Mouse (Mus musculus) testis, postnatal 14 days (tissue): ENCODE results near the gene Khsrp.

ENCODE experiments used
- DNase-seq: peaks from one replicate; pipeline ENCODE4 v3.0.0; 2021; ENCODE audit warnings: low spot score

Khsrp gene

GRCm38 (mm10) chr17:56986105-56986805 lies 45.1 kb downstream of the Khsrp start:
- no peak for DNase-seq

- no peak for DNase-seq
These were observed 45.7 kb downstream of the Khsrp start for GRCm38 (mm10) chr17:56985656-56986055.

DNA sequence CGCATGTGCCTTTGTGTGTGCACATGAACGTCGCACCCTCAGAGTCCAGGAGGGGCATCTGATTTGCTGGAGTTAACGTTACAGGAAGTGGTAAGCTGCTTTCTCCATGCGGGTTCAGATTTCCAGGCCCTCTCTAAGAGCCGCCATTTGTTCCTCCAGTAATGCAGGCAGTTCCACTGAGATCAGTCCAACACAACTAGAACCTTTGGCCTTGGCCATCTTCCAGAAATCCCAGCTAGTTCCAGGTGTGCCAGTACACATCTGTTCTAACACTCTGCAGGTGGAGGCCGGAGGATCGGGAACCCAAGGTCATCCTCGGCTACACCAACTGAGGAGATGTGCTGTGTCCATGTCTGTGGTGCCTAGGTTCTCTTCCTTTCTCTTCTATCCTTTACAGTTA lies 46.4 kb downstream of the Khsrp start:
- no peak for DNase-seq

DNA sequence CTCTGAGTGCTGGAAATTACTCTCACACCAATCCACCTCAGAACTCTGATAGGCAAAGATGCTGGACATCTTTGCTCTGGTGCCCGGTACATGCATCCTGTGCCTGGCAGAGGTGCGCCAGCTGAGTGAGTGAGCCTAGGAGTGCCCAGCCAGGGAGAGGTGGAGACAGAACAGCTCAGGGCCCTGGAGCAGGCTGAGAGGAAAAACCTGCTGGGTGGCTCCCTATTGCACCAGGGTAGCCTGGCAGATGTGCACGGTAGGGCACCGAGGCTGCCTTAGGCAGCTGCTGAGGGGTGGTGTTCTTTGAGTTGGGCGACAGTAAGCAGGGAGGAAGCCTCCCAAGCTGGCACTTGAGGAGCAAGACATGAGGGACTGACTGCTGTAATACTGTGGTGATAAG lies 49.3 kb downstream of the Khsrp start, which contains the start of gene Acer1:
TSS of gene Acer1 (minus strand) at position 114 of the 400 bp plus-strand sequence.
- no peak for DNase-seq

GRCm38 (mm10) chr17:56981049-56981448 lies 50.3 kb downstream of the Khsrp start:
- DNase-seq: no peak

GRCm38 (mm10) chr17:56979524-56979923 lies 51.8 kb downstream of the Khsrp start:
- no peak for DNase-seq

DNA sequence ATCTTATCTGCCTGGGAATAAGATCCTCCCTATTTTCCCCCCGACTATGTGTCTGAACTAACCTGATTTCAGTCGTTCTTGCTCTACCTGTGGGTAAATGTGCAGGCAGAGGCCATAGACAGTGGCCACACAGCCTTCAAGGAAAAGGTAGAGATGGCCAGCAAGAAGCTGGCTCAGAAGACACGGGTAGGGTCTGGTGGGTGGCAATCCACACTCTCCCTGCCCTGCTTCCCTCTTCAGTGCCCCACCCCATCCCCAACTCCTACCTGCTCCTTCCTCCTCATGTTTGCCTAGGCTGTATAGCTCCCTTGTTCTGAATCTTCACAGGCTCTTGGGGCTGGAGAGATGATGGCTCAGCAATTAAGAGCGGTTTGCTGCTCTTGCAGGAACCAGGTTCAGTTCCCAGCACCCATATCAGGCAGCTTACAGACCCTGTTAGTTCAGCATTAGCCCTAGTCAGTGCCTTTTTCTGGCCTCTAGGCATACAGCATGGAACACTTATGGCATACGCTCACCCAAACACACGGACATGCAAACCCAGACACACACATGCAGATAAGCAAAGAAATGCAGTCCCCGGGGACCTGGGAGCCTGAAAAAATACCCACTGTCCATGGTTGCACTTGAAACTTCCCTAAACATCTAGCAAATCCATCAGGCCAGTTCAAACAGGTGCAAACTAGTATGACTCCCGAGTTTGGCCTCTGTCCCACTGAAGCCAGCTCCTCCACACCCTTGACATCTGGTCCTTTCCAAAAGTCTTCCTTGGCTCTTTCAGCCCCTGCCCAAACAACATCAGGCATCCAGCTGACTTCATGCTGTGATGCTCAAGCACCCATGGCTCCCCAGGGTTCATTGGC lies 54.6 kb downstream of the Khsrp start:
- no peak for DNase-seq

GRCm38 (mm10) chr17:56975391-56975790 lies 55.9 kb downstream of the Khsrp start:
- DNase-seq: no peak

DNA sequence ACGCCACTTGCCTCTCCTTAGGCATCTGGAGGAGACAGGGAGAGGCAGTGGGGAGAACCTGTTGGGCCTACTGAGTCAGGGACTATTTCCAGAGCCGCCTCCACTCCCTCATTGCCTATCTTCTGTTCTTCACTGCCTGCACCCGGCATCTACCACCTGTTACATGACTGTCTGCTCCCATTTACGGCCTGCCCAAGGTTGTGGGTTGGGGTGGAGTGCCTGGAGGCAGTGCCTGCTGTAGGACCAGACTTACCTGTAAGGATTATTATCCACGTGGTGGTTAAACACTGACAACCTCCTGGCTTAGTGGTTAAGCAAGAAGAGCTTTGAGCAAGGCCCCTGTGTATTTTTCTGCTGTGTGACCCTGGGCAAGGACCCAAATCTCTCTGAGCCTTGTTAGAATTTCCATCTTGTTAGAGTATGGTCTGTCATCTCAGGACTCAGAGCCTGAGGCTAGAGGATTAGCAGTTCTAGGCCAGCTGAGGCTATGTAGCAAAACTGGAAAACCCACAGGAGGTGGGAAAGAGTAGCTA lies 56.5 kb downstream of the Khsrp start:
- no peak for DNase-seq

GRCm38 (mm10) chr17:56973956-56974707 lies 57.2 kb downstream of the Khsrp start:
- no peak for DNase-seq
